Mouse (Mus musculus) embryonic facial prominence, embryonic 10.5 days (tissue): ENCODE measurements around the gene Fgr. TPM values are rescaled to one million over a fixed set of nuclear protein-coding genes. Genes with fewer than 3 reads are reported as not detected.
A peak's percentile ranks its signal among the peaks of the same experiment; 100 is the strongest.
"Not testable (repeated sequence)": the region's sequence is repeated elsewhere in the genome, so short reads cannot be mapped to it uniquely, and the experiment has no call there.

Source experiments
- DNase-seq: peaks from one replicate; pipeline ENCODE4 v3.0.0-alpha.2; 2017; ENCODE audit warnings: low spot score
- H3K27ac ChIP-seq: fragments of 300-500 bp; sonication (generic); replicated peaks from 2 replicates; pipeline ENCODE4 v1.5.1; 2016; ENCODE audit warnings: mild to moderate bottlenecking
- H3K27me3 ChIP-seq: fragments of 300-500 bp; sonication (generic); replicated peaks from 2 replicates; pipeline ENCODE4 v1.6.1; 2016; ENCODE audit warnings: low read depth, mild to moderate bottlenecking; ENCODE audit not compliant: poor library complexity, severe bottlenecking
- H3K36me3 ChIP-seq: fragments of 300-500 bp; sonication (generic); replicated peaks from 2 replicates; pipeline ENCODE4 v1.6.1; 2016; ENCODE audit warnings: mild to moderate bottlenecking, moderate library complexity
- H3K4me1 ChIP-seq: fragments of 300-500 bp; sonication (generic); 2 replicates; pipeline ENCODE4 v1.6.1; 2016
- H3K4me3 ChIP-seq: fragments of 300-500 bp; sonication (generic); 2 replicates; pipeline ENCODE4 v1.5.1; 2016; ENCODE audit warnings: mild to moderate bottlenecking, moderate library complexity
- H3K9me3 ChIP-seq: fragments of 300-500 bp; sonication (generic); 2 replicates; pipeline ENCODE4 v1.6.1; 2016; ENCODE audit warnings: mild to moderate bottlenecking
- WGBS: fragments of 180-500 bp; shearing (Covaris S2); methylation state at CpG from one replicate; pipeline ENCODE4 v1.1.7; 2016; 5-methylcytosine and 5-hydroxymethylcytosine counted together
- polyA plus RNA-seq: library from polyadenylated mRNA; unstranded; fragments of >200 nt; fragmentation: Nextera tagmentation; extraction: Ambion mirVana; gene quantifications from 2 replicates; pipeline ENCODE4 v1.2.1, GENCODE M21; 2016

The Fgr gene
- 0.16 and 0.21 TPM in 2 replicates for polyA plus RNA-seq

- peak; percentile 27 for DNase-seq
- Histone ChIP-seq H3K27me3 (peaks cover 68% of the 10 kb centered on the region), H3K4me1 (peaks cover 43% of the 10 kb centered on the region), H3K4me3 (peak within 1 kb of the TSS; percentile 53), H3K36me3 (no peaks in the 10 kb centered on the region), H3K27ac (peak within 1 kb of the TSS; percentile 78), H3K9me3 (no peaks in the 10 kb centered on the region)
- 5% methylated on average over 21 of the region's 21 CpGs for WGBS
These were observed at the start of gene Fgr for GRCm38 (mm10) chr4:132973814-132974398. Fgr (plus strand) TSS chr4:132974095.

GRCm38 (mm10) chr4:132926520-132926919, 47.4 kb upstream of the Fgr start:
- H3K27ac ChIP-seq, H3K27me3 ChIP-seq, H3K36me3 ChIP-seq, H3K9me3 ChIP-seq, H3K4me3 ChIP-seq, DNase-seq: not testable (repeated sequence)
- 74% methylated on average over 2 of the region's 2 CpGs for WGBS
- peaks cover 27% of the 10 kb centered on the region for H3K4me1 ChIP-seq

GRCm38 (mm10) chr4:132930784-132931183, 43.1 kb upstream of the Fgr start:
- WGBS: 6% methylated on average over 8 of the region's 8 CpGs
- no peak overlapping the region for H3K4me3 ChIP-seq
- no peaks in the 10 kb centered on the region for H3K36me3 ChIP-seq
- DNase-seq: peak; percentile 33
- no peak overlapping the region for H3K27ac ChIP-seq
- peaks cover 6% of the 10 kb centered on the region; the same call in 1 of the 2 replicates for H3K27me3 ChIP-seq
- H3K4me1 ChIP-seq: peaks cover 18% of the 10 kb centered on the region
- no peaks in the 10 kb centered on the region for H3K9me3 ChIP-seq

- DNase-seq: no peak
- WGBS: 82% methylated on average over 4 of the region's 4 CpGs
- peaks cover 6% of the 10 kb centered on the region; the same call in 1 of the 2 replicates for H3K27me3 ChIP-seq
- H3K9me3 ChIP-seq: no peaks in the 10 kb centered on the region
- no peak overlapping the region for H3K27ac ChIP-seq
- peaks cover 18% of the 10 kb centered on the region for H3K4me1 ChIP-seq
- no peak overlapping the region for H3K4me3 ChIP-seq
- no peaks in the 10 kb centered on the region for H3K36me3 ChIP-seq
These were observed 41.0 kb upstream of the Fgr start for GRCm38 (mm10) chr4:132932752-132933404.

GRCm38 (mm10) chr4:132934639-132935038, 39.3 kb upstream of the Fgr start:
- no peaks in the 10 kb centered on the region for H3K36me3 ChIP-seq
- 31% methylated on average over 7 of the region's 7 CpGs for WGBS
- no peak overlapping the region for H3K27ac ChIP-seq
- DNase-seq: peak; percentile 43
- H3K9me3 ChIP-seq: no peaks in the 10 kb centered on the region
- H3K4me3 ChIP-seq: no peak overlapping the region
- peaks cover 6% of the 10 kb centered on the region; the same call in 1 of the 2 replicates for H3K27me3 ChIP-seq
- peaks cover 34% of the 10 kb centered on the region for H3K4me1 ChIP-seq

GRCm38 (mm10) chr4:132938181-132938941, 35.5 kb upstream of the Fgr start:
- DNase-seq: peak; percentile 67
- 33% methylated on average over 12 of the region's 12 CpGs for WGBS
- Histone ChIP-seq H3K4me1 (peaks cover 44% of the 10 kb centered on the region), H3K4me3 (peak overlapping the region; percentile 31; the same call in 1 of the 2 replicates), H3K27me3 (peaks cover 23% of the 10 kb centered on the region), H3K36me3 (no peaks in the 10 kb centered on the region), H3K27ac (peak overlapping the region; percentile 79), H3K9me3 (no peaks in the 10 kb centered on the region)

GRCm38 (mm10) chr4:132939421-132940127, 34.3 kb upstream of the Fgr start:
- 24% methylated on average over 22 of the region's 22 CpGs for whole genome bisulfite sequencing
- Histone ChIP-seq H3K9me3 (no peaks in the 10 kb centered on the region), H3K27me3 (peaks cover 23% of the 10 kb centered on the region), H3K27ac (no peak overlapping the region; the same call in 1 of the 2 replicates), H3K36me3 (no peaks in the 10 kb centered on the region), H3K4me1 (peaks cover 42% of the 10 kb centered on the region), H3K4me3 (0 out of 2 replicates have a peak overlapping the region, but pooled peaks have one; percentile 5)
- peak; percentile 84 for DNase-seq

- Histone ChIP-seq H3K27me3 (peaks cover 23% of the 10 kb centered on the region), H3K27ac (no peak overlapping the region; the same call in 1 of the 2 replicates), H3K9me3 (no peaks in the 10 kb centered on the region), H3K36me3 (no peaks in the 10 kb centered on the region), H3K4me1 (peaks cover 47% of the 10 kb centered on the region), H3K4me3 (no peak overlapping the region)
- WGBS: 54% methylated on average over 23 of the region's 23 CpGs
- DNase-seq: no peak
These were observed 32.7 kb upstream of the Fgr start for GRCm38 (mm10) chr4:132941012-132941729.

- Histone ChIP-seq H3K9me3 (no peaks in the 10 kb centered on the region), H3K4me3 (no peak overlapping the region), H3K27me3 (peaks cover 23% of the 10 kb centered on the region), H3K36me3 (no peaks in the 10 kb centered on the region), H3K4me1 (peaks cover 54% of the 10 kb centered on the region), H3K27ac (peak overlapping the region; percentile 48; the same call in 1 of the 2 replicates)
- no peak for DNase-seq
- WGBS: 65% methylated on average over 8 of the region's 8 CpGs
These were observed 30.8 kb upstream of the Fgr start for GRCm38 (mm10) chr4:132943088-132943487.

GRCm38 (mm10) chr4:132944106-132944505, 29.8 kb upstream of the Fgr start:
- H3K4me3 ChIP-seq: no peak overlapping the region
- no peaks in the 10 kb centered on the region for H3K9me3 ChIP-seq
- H3K36me3 ChIP-seq: no peaks in the 10 kb centered on the region
- 74% methylated on average over 12 of the region's 12 CpGs for WGBS
- peaks cover 23% of the 10 kb centered on the region for H3K27me3 ChIP-seq
- H3K4me1 ChIP-seq: peaks cover 45% of the 10 kb centered on the region
- DNase-seq: no peak
- no peak overlapping the region for H3K27ac ChIP-seq

- Histone ChIP-seq H3K27me3 (peaks cover 21% of the 10 kb centered on the region), H3K27ac (no peak overlapping the region), H3K4me1 (peaks cover 40% of the 10 kb centered on the region), H3K36me3 (no peaks in the 10 kb centered on the region), H3K4me3 (no peak overlapping the region), H3K9me3 (no peaks in the 10 kb centered on the region)
- DNase-seq: no peak
- 75% methylated on average over 4 of the region's 4 CpGs for WGBS
These were observed 29.1 kb upstream of the Fgr start for GRCm38 (mm10) chr4:132944776-132945175.
